Mouse (Mus musculus): ENCODE results near the gene Fgb.

DNA sequence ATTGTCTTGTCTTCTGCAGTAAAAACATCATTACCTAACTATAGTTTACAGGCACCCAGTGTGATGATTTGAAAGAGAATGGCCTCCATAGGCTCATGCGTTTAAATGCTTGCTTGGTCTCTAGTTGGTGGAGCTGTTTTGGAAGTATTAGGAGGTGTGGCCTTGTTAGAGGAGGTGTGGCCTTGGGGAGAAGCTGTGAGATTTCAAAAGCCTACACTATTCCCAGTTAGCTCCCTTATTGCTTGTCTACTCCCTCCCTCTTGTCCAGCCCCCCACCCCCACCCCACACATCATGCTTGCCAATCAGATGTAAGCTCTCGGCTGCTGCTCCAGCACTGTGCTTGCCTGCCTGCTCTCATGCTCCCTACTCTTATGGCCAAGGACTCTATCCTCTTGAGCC is 7.4 kb upstream of the Fgb start:
- TF ChIP-seq POLR2A (IDR thresholded peaks at IDR 0.05; ENCODE audit: insufficient read depth, low read depth, low read length) (no peak), CTCF (IDR thresholded peaks at IDR 0.05; ENCODE audit: insufficient read depth, low read depth, low read length) (no peak)

Data from olfactory bulb, adult 2 months (tissue).